Mouse (Mus musculus): ENCODE measurements around the gene Slc1a5. TPM values are rescaled to one million over a fixed set of nuclear protein-coding genes. Genes with fewer than 3 reads are reported as not detected.
A peak's percentile ranks its signal among the peaks of the same experiment; 100 is the strongest.

The Slc1a5 gene
- total RNA-seq, 2 experiments from 2014 or later = 32.5 to 34.9 TPM

DNA sequence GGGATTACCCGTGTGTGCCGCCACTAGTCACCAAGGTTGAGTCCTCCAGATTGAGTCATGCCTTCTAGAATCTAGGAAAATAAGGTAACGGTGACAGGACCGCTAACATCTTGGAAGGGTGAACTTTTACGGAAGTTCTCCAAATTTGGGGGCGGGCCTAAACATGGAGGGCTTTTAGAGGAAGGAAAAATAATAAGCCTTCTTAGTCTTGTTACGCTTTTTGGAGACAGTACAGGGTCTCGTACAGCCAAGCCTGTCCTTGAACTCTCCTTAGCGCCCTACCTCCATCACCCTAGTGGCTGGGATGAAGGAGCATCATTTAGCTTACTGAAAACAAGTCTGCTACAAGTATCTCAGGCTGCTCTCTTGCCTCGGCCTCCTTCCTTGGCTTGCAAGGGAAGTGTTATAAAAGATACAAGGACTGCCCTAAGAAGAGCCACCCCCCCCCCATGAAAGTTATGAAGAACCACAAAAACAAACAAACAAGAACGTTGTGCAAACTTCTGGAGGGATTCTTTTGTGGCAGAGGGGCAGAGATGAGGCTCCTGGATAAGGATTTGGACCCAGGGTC is 1.5 kb downstream of the Slc1a5 start:
- DNase-seq = no peak

DNA sequence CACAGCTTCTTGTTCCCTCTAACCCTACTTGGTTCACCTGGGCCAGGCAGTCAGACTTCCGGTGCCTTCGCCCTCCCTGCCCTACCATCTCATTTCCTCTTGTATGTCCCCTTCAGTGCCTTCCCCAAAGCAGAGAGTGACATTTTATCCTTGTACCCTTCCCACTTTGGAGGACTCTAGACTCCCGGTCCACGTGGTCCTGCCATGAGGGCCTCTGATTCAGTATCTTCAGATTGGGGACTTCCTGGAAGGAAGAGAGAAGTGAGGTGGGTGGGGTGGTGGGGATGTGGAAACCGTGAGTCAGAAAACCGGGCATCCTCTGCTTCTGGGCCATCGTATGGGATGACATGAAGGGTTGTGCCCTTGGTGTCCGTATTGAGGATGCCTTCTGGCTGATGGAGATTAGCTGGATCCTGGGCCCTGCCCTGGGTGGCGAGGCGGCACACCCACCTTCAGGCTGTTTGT is 2.1 kb downstream of the Slc1a5 start:
- DNase-seq = no peak

DNA sequence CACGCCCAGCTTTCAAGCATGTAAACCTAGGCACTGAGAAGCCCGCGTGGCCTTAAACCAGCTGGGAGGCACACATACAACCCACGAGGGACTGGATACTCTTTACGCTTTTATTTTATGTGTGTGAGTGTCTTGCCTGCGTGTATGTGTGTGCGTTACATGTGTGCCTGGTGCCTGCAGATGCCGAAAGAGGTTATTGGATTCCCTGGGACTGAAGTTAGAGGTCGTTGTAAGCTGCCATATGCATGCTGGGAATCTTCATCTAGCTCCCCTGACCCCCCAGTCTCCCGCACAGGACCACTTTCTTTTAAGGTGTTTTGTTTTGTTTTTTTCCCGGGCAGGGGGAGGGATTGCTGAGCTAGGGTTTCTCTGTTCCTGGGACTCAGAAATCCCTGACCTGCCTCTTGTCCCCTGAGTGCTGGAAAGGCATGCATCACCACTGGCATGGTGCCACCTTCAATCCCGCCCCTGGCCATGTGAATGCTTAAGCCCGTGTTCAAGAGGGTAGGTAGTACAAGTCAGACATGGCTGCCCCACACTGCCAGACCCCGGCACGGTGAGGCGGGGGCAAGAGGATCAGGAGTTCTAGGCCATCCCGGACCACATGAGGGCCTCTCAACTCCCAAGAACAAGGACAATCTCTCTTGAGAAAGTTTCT is 2.7 kb downstream of the Slc1a5 start:
- DNase-seq = peak; percentile 51

DNA sequence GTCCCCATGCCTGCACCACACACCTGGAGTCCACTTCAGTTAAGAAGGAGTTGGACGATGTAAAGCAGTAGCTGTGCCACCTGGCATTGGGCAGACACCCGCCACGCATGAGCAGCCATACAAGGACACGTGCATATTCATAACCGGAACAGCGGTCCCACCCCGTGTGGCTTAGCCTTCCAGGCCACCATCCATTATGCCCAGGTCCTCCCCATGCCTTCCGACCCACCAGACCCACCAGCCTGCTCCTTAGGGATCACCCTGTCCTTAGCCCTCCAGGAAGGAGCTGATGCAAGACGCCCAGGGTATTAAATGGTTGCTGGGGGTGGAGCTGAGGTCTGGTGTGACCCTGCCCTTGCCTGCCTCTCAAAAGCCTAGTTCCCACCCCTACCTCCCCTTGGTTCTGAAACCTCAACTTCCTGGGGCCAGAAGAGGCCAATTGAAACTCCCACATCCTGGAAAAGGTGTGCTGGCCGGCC is 3.4 kb downstream of the Slc1a5 start:
- DNase-seq = no peak

DNA sequence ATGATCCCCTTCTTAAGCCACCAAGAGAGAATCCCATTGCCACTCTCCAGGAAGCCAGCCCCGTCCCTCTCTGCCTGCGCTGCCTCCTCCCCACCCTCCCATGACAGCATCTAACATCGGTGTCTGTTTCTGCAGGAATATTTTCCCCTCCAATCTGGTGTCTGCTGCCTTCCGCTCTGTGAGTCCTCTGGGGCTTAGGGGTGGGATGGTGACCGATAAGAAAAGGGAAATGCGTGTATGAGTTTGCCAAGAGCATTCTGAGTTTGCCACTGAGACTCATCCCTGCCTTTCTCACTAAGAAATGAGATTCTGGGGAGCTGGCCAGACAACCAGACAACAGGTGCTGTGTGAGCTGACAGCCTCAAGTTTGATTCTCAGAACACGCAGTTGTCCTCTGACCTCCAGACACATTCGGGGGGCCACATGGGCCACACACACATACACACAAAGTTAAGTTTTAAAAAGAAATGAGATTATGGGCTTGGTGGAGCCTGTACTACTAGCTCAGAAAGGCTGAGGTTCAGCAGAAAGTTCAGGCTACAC is 4.5 kb downstream of the Slc1a5 start:
- no peak for DNase-seq

DNA sequence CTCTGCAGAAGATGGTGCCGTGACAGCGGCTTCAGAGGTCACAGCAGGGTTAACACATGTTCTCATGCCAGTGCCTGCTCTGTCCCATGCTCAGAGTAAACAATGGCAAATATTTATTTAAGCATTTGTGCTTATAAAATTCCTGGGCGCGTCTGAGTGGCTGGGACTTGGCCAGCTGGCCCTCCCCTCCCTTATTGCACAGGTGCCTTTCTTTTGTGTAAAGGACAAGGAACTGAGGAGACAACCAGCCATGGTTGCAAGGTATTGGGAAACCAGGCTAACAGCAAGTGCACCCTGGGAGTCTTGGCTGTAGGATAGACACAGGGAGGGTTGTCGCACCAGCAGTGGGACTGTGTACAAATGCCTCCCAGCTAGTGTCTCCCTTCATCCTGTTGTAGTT is 11.2 kb downstream of the Slc1a5 start:
- DNase-seq = no peak

DNA sequence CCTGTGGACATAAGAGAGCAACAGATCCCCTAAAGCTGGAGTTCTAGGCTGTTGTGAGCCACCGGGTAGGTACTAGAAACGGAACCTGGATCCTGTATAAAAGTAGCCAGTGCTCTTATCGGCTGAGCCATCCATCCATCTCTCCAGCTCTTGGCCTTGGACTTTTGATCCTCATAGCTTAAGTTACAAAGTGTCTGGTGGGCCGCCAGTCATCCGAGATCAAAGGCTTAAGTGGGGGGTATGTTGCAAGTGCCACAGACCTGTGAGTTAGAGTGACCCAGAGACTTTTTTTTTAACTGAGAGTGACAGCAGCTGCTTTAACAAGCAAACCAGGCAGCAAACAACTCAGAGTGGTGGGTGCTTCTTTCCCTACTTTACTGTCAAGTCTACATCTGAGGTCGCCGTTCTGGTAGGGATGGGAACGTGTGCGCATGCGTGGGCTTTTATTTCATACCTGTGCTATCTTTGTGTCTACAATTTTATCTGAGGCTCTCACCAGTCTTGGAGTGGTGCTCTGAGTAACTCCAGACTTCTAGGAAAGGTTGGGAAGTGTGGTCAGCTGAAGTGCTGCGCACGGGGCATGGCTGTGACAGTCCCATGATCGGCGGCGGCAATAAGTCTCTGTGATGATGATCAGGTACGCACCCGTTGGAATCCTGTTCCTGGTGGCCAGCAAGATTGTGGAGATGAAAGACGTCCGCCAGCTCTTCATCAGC is 12.0 kb downstream of the Slc1a5 start:
- no peak for DNase-seq

DNA sequence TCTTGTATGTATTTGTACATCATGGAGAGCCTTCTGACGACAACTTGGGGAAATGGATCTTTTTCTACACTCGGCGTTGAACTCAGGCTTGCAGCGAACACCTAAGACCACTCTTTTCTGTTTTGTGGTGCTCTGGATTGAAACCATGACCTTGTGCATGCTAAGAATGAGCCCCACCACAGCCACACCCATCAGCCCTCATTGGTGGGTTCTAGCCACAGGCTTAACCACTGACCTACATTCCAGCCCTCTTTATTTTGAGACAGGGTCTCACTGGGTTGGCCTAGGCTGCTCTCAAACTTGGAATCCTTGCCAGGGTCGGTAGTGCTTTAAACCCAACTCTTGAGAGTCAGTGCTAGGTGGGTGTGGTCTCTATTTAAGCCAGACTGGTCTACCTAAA is 13.7 kb downstream of the Slc1a5 start:
- DNase-seq = no peak

DNA sequence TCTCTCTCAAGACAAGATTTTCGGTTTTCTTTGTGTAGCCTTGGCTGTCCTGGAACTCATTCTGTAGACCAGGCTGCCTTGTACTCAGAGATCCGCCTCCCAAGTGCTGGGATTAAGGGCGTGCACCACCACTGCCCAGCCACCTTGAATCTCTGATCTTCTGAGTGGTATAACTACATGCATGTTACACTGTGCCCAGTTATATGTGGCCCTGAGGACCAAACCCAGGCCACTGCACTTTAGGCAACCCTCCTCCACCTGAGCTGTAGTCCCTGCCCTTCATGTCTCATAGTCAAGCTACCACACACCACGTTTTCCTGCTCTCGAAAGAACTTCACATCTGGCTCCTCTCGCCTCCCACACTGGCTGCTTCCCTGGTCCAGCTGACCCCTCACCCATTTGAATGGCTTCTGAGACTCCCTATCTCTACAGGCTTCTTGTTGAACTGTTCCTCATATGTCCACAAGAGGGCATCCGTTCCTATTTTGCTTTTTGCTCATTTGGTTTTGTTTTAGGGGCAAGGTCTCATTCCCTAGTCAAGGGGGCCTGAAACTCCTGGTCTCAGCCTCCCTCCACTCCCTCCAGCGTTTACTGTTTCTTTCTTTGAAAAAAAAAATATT is 23.4 kb downstream of the Slc1a5 start:
- DNase-seq = no peak

DNA sequence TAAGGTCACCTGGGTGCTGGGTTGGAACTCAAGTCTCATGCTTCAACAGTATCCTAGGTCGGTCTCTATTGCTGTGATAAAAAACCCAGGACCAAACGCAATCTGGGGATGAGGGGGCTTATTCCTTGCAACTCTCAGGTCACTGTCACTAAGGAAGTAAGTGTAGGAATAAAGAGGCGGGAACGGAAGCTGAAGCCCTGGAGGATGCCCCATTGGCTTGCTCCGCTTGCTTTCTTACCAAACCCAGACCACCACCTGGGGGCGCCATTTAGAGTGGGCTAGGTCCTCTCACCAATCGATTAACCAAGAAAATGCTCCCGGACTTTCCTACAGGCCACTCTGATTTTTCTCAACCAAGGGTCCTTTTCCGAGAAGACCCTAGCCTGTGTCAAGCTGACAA is 26.8 kb downstream of the Slc1a5 start:
- DNase-seq = no peak

DNA sequence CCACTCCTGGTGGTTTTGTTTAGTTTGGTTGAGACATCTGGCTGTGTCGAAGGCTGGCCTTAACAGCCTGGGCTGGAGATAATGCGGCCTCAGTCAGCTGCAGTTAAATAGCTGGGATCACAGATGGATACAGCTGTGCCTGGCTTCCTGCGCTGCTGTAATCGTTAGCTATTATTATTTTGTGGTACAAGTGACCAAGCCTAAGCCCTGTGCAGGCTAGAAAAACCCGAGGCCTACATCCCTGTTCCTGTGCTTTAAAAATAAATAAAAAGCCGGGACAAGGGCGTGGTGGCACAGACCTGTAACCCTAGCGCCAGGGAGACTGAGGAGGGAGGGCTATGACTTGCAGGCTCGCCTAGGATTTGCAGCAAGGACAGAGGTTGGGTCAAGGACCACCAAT is 27.5 kb downstream of the Slc1a5 start:
- DNase-seq = no peak

DNA sequence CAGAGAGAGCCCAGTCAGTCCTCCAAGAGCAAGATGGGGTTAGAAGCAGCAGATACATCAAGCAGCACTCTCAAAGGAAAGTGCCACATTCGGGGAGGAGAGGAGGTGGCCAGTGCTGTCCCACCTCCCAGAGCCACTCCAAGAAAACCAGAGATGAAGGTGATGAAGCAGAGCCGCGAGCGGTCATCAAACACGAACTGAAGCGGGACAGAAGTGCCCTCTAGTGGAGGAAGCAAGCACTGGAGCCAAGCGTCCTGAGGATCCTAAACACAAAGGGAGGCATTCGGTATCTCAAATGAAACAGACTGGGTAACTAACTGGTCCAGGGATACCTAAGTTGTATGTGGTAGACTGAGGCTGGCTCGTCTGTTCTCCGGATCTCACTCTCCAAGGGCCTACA is 28.6 kb downstream of the Slc1a5 start:
- DNase-seq = peak; percentile 69

DNA sequence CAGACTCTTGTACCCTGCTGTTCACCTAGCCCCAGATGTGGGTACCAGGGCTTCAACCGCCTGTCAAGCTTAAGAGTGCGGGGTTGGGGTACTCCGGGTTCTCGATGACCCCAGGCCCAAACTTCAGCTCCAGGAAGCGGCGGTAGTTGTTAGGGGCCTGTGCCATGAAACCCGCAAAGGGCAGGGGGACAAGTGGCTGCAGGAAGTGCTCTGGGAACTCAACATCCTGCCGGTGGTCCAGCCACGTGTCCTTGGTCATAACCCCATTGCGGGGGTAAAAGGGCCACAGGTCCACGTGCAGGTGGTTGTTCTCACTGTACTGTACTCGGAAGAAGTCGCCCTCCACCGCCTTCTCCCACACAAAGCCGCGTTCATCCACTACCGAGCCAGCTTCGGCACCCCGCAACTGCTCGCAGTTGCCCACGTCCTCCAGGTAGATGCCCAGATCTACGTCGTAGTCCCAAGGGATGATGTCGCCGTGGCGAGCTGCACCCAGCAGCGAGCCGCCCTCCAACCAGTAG is 29.3 kb downstream of the Slc1a5 start:
- no peak for DNase-seq

DNA sequence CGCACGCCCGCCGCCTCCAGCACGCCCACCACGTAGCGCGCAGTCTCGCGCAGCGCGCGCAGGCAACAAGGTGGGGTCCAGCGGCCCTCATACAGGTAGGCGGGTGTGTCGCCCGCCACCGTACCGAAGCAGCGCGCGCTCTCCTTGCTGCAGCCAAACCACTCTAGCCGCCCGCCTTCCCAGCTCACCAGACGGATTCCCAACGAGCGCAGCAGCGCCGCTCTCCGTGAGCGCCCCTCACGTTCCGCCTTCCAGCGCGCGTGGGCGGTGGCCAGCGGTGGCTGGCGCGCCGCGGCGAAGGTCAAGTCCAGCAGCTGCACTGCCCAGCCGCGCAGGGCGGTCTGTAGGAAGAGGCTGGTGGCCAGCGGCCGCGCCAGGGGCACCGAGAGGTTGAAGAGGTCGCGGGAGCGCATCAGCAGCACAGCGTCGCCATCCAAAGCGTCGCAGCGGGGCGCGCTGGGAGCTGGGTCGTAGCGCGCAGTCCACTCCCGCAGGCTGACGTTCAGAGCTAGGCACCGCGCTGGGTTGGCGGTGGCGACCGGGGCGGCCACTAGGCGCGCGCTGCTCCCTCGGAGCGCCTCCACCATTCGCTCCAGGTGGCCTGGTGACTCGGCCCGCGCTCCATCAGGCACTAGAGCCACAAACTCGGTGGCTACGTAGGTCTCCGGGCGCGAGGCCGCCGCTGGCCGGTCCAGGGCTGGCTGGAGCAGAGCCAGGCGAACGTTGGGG is 29.9 kb downstream of the Slc1a5 start:
- peak; percentile 43 for DNase-seq

DNA sequence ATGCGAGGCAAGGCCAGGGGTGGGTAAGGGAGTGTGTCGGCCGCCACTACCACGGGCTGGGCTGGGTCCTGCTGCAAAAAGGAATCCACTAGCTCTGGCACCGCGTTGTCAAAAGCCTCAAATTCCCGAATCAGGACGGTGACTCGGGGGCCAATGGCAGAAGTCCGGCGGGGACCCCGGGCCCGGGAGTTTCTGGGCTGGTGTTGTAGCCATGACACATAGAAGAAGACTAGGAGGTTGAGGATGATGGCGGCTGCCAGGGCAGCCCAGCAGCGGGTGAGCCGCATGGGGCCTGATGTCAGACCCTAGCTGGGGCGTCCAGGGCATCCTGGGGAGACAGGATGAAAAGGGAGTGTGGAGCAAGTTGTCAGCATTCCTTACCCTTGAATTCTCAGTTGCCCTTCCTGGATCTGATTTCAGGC is 30.5 kb downstream of the Slc1a5 start:
- DNase-seq = no peak

DNA sequence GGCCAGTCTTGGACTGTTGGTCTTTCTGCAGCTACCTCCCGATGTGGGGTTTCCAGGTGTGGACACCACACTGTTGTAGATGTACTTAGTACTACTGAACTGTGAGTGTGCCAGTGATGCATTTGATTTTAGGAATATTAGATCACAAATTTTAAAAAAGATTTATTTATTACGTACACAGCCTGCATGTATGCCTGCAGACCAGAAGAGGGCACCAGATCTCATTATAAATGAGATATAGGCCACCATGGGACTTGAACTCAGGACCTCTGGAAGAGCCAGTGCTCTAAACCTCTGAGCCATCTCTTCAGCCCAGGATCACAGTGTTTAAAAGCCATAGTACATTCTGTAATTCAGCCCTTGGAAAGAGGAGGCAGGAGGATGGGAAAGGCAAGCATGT is 31.4 kb downstream of the Slc1a5 start:
- no peak for DNase-seq

DNA sequence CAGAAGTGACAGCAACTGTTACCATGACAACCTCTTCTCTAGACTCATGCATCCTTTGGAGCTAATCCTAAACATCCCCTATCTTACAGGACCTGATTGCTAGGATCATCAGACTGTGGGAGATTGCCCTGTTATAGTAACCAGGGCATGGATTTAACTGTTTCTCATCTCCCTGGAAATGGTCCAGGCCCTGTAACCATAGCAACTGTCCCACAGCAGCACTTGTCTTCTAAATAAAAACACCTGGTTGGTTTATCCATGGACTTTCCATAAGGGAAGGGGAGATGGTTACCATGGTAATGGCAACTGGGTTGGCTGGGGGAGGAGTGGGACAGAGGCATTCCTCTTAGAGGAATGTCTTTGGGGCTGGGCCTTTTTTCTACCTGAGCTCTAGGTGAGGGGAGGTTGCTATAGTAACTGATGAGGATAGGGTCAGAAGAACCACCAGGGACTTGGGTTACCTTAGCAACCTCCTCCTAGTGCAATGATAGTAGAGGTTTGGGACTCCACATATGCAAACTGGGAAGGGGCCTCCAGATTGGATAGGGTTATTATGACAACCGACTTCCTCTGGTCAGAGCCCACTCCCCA is 34.3 kb downstream of the Slc1a5 start, which contains the start of gene Strn4:
TSS of gene Strn4 (plus strand) at position 539 of the 591 bp plus-strand sequence.
- no peak for DNase-seq

DNA sequence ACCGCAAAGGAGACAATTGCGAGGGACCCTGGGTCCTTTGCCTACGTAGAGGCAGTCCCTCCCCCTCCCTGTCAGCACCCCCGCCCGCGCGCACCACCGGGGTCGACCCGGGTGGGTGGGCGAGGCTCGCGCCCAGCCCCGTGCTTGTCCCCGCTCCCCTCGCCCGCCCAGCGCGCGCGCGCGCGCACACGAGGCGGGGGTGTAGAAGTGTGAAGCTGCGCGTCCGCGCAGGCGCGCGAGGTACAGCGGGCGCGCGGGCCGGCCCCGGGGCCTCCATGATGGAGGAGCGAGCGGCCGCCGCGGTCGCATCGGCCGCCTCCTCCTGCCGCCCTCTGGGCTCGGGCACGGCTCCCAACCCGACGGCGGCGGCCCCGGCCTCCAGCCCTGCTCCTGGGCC is 34.9 kb downstream of the Slc1a5 start:
- peak; percentile 77 for DNase-seq

DNA sequence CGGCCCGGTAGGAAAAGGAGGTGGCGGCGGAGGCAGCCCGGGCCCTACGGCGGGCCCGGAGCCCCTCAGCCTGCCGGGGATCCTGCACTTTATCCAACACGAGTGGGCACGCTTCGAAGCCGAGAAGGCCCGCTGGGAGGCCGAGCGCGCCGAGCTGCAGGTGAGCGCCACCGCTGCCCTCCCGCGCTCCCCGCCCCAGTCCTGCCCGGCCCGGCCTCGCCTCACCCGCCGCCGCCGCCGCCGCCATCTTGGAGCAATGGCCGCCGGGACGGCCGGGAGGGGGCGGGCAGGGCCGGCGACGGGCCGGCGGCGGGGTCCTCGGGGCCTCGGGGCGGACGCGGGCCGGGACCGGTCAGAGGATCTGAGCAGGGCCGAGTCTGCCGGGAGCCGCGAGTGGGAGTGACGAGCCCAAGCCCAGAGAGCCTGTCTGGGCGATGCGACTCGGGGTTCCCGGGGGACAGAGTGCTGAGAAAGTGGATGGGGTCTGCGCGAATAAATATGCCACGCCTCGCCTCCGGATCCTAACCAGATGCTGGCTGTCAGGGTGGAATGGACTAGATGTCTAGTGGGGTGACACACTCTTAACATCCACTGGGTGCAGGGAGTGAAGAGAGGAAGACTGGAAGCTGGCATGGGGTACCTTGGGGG is 35.5 kb downstream of the Slc1a5 start, which contains the start of gene Fkrp:
TSS of gene Fkrp (minus strand) at position 258 of the 648 bp plus-strand sequence.
- peak; percentile 67 for DNase-seq

DNA sequence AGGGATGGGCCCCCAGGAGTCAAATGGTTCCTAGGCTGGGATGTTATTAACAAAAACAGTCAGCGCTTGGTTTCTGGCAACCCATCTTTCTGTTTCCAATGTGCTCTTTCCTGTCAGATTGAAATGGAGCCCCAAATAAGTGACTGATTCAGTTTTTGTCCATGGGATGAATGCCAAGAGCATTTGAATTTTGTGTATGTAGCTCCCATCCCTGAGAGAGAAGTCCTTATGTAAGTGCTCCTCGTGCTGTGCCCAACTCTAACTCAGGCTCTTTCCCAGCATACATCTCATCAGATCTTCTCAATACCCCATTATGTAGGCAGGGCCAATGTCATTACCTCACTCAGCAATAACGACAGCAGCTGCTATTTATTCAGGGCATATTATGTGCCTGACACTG is 36.6 kb downstream of the Slc1a5 start:
- DNase-seq = no peak

DNA sequence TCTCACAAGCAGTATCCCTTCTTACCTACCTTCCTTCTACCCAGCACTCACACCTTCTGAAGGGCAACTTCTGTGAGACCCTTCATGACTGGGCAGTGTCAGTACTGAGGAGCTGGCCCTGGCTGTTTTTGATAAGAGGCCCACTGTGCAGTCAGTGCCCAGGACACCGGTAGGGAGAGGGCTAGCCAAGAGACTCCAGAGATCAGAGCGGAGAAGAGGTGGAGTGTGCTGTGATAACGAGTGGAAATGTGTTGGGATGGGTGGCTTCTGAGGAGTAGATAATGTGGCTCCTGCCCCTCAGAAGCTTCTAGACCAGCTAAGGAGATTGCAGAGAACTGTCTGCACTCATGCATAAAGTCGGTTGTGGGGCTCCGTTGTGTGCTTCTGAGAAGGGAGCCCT is 38.7 kb downstream of the Slc1a5 start:
- no peak for DNase-seq
